ENCODE assay signal across 7 mouse cellular contexts in the genomic region with DNA sequence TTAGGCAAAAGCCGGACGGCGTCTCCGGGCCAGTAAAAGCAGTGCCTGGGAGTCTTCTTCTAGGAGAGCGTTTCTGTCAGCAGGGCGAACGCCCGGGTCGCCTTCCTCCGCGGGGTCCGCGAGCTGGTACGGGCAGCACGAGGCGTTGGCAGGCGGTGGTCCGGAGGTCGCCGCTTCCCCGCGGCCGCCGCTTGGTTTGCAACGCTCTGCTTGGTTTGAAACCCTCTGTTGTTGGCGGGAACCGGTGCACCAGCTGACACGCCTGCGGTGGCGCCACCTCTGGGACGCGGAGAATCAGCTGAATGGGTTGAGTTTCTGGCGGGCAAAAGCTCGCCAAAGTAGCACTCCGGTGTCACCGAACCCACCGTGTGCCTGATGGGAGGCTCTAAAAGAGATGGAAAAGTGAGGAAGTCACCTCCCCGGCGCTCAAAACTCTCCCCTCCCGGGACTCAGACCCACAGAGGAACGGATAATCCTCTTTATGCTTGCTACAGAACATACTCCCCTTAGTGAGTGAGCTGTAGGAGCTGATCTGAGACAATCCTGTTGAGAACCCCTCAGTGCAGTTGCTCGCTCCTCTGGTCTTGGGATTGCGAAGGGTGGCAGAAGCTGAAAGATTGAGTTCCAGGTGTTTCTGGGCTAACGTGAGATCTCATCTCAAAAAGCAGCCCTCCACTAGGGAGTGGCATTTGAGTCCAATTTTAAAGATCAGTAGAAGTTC. TPM values are rescaled to one million over a fixed set of nuclear protein-coding genes. Genes with fewer than 3 reads are reported as not detected.
DNase-seq lines count a peak whose midpoint lies in the region; ATAC-seq lines count a peak whose summit lies in the region.

No protein-coding gene starts in this region.

- H3K27ac ChIP-seq in hindbrain, embryonic 15.5 days (replicated peaks) = peak overlapping the region; percentile 92

- no peaks in the 10 kb centered on the region for H3K9me3 ChIP-seq in hindbrain, embryonic 15.5 days
- no peaks in the 10 kb centered on the region for H3K9me3 ChIP-seq in megakaryocyte, embryonic 14.5 days

- H3K9ac ChIP-seq in hindbrain, embryonic 15.5 days = peak overlapping the region; percentile 65

- peaks cover 24% of the 10 kb centered on the region for H3K4me1 ChIP-seq in hindbrain, embryonic 15.5 days (replicated peaks)
- peaks cover 16% of the 10 kb centered on the region for H3K4me1 ChIP-seq in megakaryocyte, embryonic 14.5 days

- peak; percentile 82 for DNase-seq in NIH3T3 (ENCODE audit: low read depth)
- peak; percentile 77 for DNase-seq in c-Kit-positive CD71-positive TER-119-positive erythroid progenitor cells, embryonic 14.5 days (ENCODE audit: low spot score)
- DNase-seq in frontal cortex, postnatal 14 days (ENCODE audit: low spot score in 2 of 2) = peak; percentile 53 to 69
- peak; percentile 42 to 86 for DNase-seq in left cerebral cortex, postnatal 10 days (ENCODE audit: extremely low spot score in 1 of 2, low spot score in 2 of 2)
- DNase-seq in right cerebral cortex, postnatal 36 days (ENCODE audit: low spot score in 2 of 2) = peak; percentile 61 to 63

- WGBS in hindbrain, embryonic 15.5 days = under 1% methylated on average over 44 of the region's 44 CpGs

- no peaks in the 10 kb centered on the region for H3K27me3 ChIP-seq in hindbrain, embryonic 15.5 days
- no peaks in the 10 kb centered on the region for H3K27me3 ChIP-seq in megakaryocyte, embryonic 14.5 days (replicated peaks)

- H3K4me3 ChIP-seq in hindbrain, embryonic 15.5 days = peak overlapping the region; percentile 89
- peak overlapping the region; percentile 98 for H3K4me3 ChIP-seq in megakaryocyte, embryonic 14.5 days (replicated peaks)

- intact Hi-C loops in left cerebral cortex, postnatal 10 days (cut with DNase I) = loop anchor here (10.0 kb wide), 1 partner anchor 65 kb away; no protein-coding TSS in a partner anchor

- peak; percentile 76 for ATAC-seq in hindbrain, embryonic 15.5 days (ENCODE audit: low FRiP score, low read depth)

- H3K4me2 ChIP-seq in hindbrain, embryonic 15.5 days = peak overlapping the region; percentile 75

- H3K36me3 ChIP-seq in hindbrain, embryonic 15.5 days = no peaks in the 10 kb centered on the region
- H3K36me3 ChIP-seq in megakaryocyte, embryonic 14.5 days (replicated peaks; ENCODE audit: low read length) = peaks cover 3% of the 10 kb centered on the region

RNA-seq across cellular contexts. Expression of a gene that starts 0.6 kb away (rescaled TPM):
- polyA plus RNA-seq in hindbrain, embryonic 15.5 days (2015; fragmentation: Nextera tagmentation; extraction: Ambion mirVana) = 75.2 and 75.3 TPM in 2 replicates
- total RNA-seq in left cerebral cortex, postnatal 10 days (2021) = 10 to 100 TPM; 63.0 to 67.6 TPM
- polyA plus RNA-seq in megakaryocyte, embryonic 14.5 days (2012; ENCODE audit: insufficient read depth, low replicate concordance) = 2.8 and 9.6 TPM in 2 replicates

RNA-seq across cellular contexts. Expression of a gene that starts 18.6 kb away (rescaled TPM):
- not detected in 2 replicates for polyA plus RNA-seq in hindbrain, embryonic 15.5 days (2015; fragmentation: Nextera tagmentation; extraction: Ambion mirVana)
- total RNA-seq in left cerebral cortex, postnatal 10 days (2021) = not detected
- polyA plus RNA-seq in megakaryocyte, embryonic 14.5 days (2012; ENCODE audit: insufficient read depth, low replicate concordance) = not detected in 2 replicates

Comparison
In these comparisons a context has a peak if more than half of its experiments do, and no peak if none do; other contexts are left out.
1. Peak in every context shown above with its lines: DNase-seq, ATAC-seq, H3K4me3 ChIP-seq and H3K27ac ChIP-seq.